Mouse (Mus musculus) CH12.LX (cell line): ENCODE measurements at regions not wholly inside any gene's neighbourhood (a gene's known extent, or its start where the extent isn't known, plus 50 kb on each side); places are given as distances from the start of the nearest gene placed in this dataset.

Source experiments
- DNase-seq: peaks from one replicate; pipeline ENCODE4 v3.0.0-alpha.2; 2013; ENCODE audit errors: extremely low read depth
- H3K27ac ChIP-seq: 2 replicates; pipeline ENCODE4 v1.5.1; 2012; ENCODE audit warnings: low read depth, mild to moderate bottlenecking, control low read depth, moderate library complexity; ENCODE audit not compliant: insufficient read depth
- H3K27me3 ChIP-seq: replicated peaks from 2 replicates; pipeline ENCODE3; 2012; ENCODE audit warnings: inconsistent platforms
- H3K36me3 ChIP-seq, 2 experiments: replicated peaks in 1 of 2; 2 replicates each; pipeline versions ENCODE3 to v1.6.1; 2012; ENCODE audit warnings: inconsistent platforms in 1 of 2, low read length in 1 of 2, mild to moderate bottlenecking in 1 of 2, mixed read lengths in 1 of 2, moderate library complexity in 1 of 2; ENCODE audit not compliant: control insufficient read depth in 1 of 2, insufficient read depth in 1 of 2
- H3K4me1 ChIP-seq, 2 experiments: 2 replicates each; pipeline ENCODE4 v1.6.1; 2012; ENCODE audit warnings: inconsistent platforms in 1 of 2, moderate library complexity in 1 of 2; ENCODE audit not compliant: insufficient read depth in 2 of 2, control insufficient read depth in 1 of 2
- H3K4me2 ChIP-seq: 2 replicates; pipeline ENCODE4 v1.6.1; 2012; ENCODE audit warnings: low read depth, mild to moderate bottlenecking, control low read depth; ENCODE audit not compliant: poor library complexity, insufficient read depth, severe bottlenecking
- H3K4me3 ChIP-seq, 3 experiments: fragments of 150-350 bp in 1 of 3; sonication (generic) in 1 of 3; replicated peaks in 1 of 3; 2 replicates each; pipeline versions ENCODE3 to v1.5.1; 2011 to 2012; ENCODE audit warnings: low read depth in 2 of 3, low read length in 2 of 3, mild to moderate bottlenecking in 2 of 3, moderate library complexity in 2 of 3, control low read depth in 1 of 3, improper control_type of control experiment in 1 of 3, inconsistent platforms in 1 of 3, mixed read lengths in 1 of 3; ENCODE audit not compliant: poor library complexity in 1 of 3
- H3K79me2 ChIP-seq: replicated peaks from 2 replicates; pipeline ENCODE4 v1.6.1; 2012; ENCODE audit warnings: mild to moderate bottlenecking, moderate library complexity; ENCODE audit not compliant: control insufficient read depth, poor library complexity, insufficient read depth, severe bottlenecking; ENCODE audit errors: extremely low read depth
- H3K9ac ChIP-seq: 2 replicates; pipeline ENCODE4 v1.6.1; 2012; ENCODE audit warnings: low read depth, mild to moderate bottlenecking, control low read depth, moderate library complexity; ENCODE audit not compliant: insufficient read depth
- H3K9me3 ChIP-seq: replicated peaks from 2 replicates; pipeline ENCODE3; 2012; ENCODE audit warnings: low read length, inconsistent platforms, mixed read lengths
- BHLHE40 ChIP-seq: IDR thresholded peaks from 2 replicates; pipeline ENCODE4 v1.6.1; 2011; ENCODE audit warnings: mild to moderate bottlenecking, low read depth, low read length, improper control_type of control experiment
- E2F4 ChIP-seq: IDR thresholded peaks from 2 replicates; pipeline ENCODE4 v1.6.1; 2011; ENCODE audit warnings: low read depth, low read length, improper control_type of control experiment; ENCODE audit not compliant: insufficient replicate concordance
- ETS1 ChIP-seq: conservative IDR thresholded peaks from 2 replicates; pipeline ENCODE4 v1.6.1; 2012; ENCODE audit warnings: low read depth, mild to moderate bottlenecking, inconsistent platforms, low read length, improper control_type of control experiment, moderate library complexity
- MAFK ChIP-seq: IDR thresholded peaks from 2 replicates; pipeline ENCODE4 v1.6.1; 2011; ENCODE audit warnings: low read length, improper control_type of control experiment; ENCODE audit not compliant: insufficient replicate concordance
- MAX ChIP-seq: IDR thresholded peaks from 2 replicates; pipeline ENCODE4 v1.6.1; 2011; ENCODE audit warnings: low read length, improper control_type of control experiment
- MYC ChIP-seq: IDR thresholded peaks from 2 replicates; pipeline ENCODE4 v1.6.1; 2011; ENCODE audit warnings: low read depth, mild to moderate bottlenecking, improper control_type of control experiment, low read length
- NELFE ChIP-seq: IDR thresholded peaks from 2 replicates; pipeline ENCODE4 v1.6.1; 2011; ENCODE audit warnings: low read depth, low read length, improper control_type of control experiment
- NRF1 ChIP-seq: IDR thresholded peaks from 2 replicates; pipeline ENCODE4 v1.6.1; 2014; ENCODE audit warnings: low read depth, mild to moderate bottlenecking, inconsistent platforms, low read length, improper control_type of control experiment, moderate library complexity
- RCOR1 ChIP-seq: conservative IDR thresholded peaks from 2 replicates; pipeline ENCODE4 v1.6.1; 2012; ENCODE audit warnings: low read depth, mild to moderate bottlenecking, inconsistent platforms, low read length, improper control_type of control experiment
- SIN3A ChIP-seq: IDR thresholded peaks from 2 replicates; pipeline ENCODE4 v1.6.1; 2012; ENCODE audit warnings: low read length, improper control_type of control experiment, inconsistent platforms
- TCF12 ChIP-seq: IDR thresholded peaks from 2 replicates; pipeline ENCODE4 v1.6.1; 2014; ENCODE audit warnings: low read depth, mild to moderate bottlenecking, inconsistent platforms, low read length, improper control_type of control experiment
- USF2 ChIP-seq: conservative IDR thresholded peaks from 2 replicates; pipeline ENCODE4 v1.6.1; 2011; ENCODE audit warnings: low read depth, low read length, improper control_type of control experiment
- ZKSCAN1 ChIP-seq: IDR thresholded peaks from 2 replicates; pipeline ENCODE4 v1.6.1; 2012; ENCODE audit warnings: low read depth, inconsistent platforms, low read length, improper control_type of control experiment, borderline replicate concordance
- ZMIZ1 ChIP-seq: IDR thresholded peaks from 2 replicates; pipeline ENCODE4 v1.6.1; 2012; ENCODE audit warnings: low read depth, mild to moderate bottlenecking, inconsistent platforms, low read length, improper control_type of control experiment
- ZNF384 ChIP-seq: IDR thresholded peaks from 2 replicates; pipeline ENCODE4 v1.6.1; 2012; ENCODE audit warnings: low read depth, low read length, improper control_type of control experiment, inconsistent platforms
- dilution Hi-C: fragments of 300-500 bp; cut with MboI; formaldehyde crosslinking; loops from 2 replicates; pipeline ENCODE4 v1.14.3; 2020; ENCODE audit warnings: low sequenced_read_pairs; ENCODE audit not compliant: extremely low pct_unique_long_range_greater_than_20kb, extremely low pct_ligation_motif_present
- in situ Hi-C: fragments of 300-500 bp; cut with MboI; formaldehyde crosslinking; loops from 3 replicates; pipeline ENCODE4 v1.14.3; 2019; ENCODE audit warnings: low sequenced_read_pairs, low pct_ligation_motif_present, low pct_unique_long_range_greater_than_20kb, mixed read lengths

GRCm38 (mm10) chr9:61851331-61851730, 63.0 kb downstream of the Rplp1 start:
- H3K4me2 ChIP-seq = no peak overlapping the region
- no peaks in the 10 kb centered on the region for H3K36me3 ChIP-seq
- TF ChIP-seq MAX (no peak), ZNF384 (no peak), MYC (no peak), USF2 (no peak), ETS1 (no peak), ZMIZ1 (no peak), BHLHE40 (no peak), NELFE (no peak)

GRCm38 (mm10) chr9:61848401-61848800, 65.9 kb downstream of the Rplp1 start:
- Histone ChIP-seq H3K36me3 (no peaks in the 10 kb centered on the region), H3K4me3 (no peak overlapping the region), H3K4me1 (peaks cover 0 to 9% of the 10 kb centered on the region in 2 experiments; a peak in 1 of 4 replicates), H3K27me3 (no peaks in the 10 kb centered on the region), H3K27ac (no peak overlapping the region), H3K4me2 (no peak overlapping the region), H3K9me3 (no peaks in the 10 kb centered on the region), H3K9ac (no peak overlapping the region), H3K79me2 (no peaks in the 10 kb centered on the region)
- in situ Hi-C loops = loop anchor here (25.0 kb wide), 1 partner anchor 486 kb away; the partner anchor contains the start of gene Tle3
- no peak for TF ChIP-seq SIN3A
- no peak for TF ChIP-seq USF2
- TF ChIP-seq MAX = no peak
- TF ChIP-seq ZKSCAN1 = no peak
- no peak for TF ChIP-seq MAFK
- no peak for TF ChIP-seq E2F4
- TF ChIP-seq RCOR1 = no peak
- no peak for TF ChIP-seq NRF1
- TF ChIP-seq TCF12 = no peak
- TF ChIP-seq MYC = no peak
- DNase-seq = no peak
- dilution Hi-C loops = no loop called here

More at GRCm38 (mm10) chr9:61851331-61851730, 63.0 kb downstream of the Rplp1 start:
- in situ Hi-C loops = loop anchor here (25.0 kb wide), 1 partner anchor 814 kb away; no protein-coding TSS in a partner anchor
- H3K9me3 ChIP-seq = no peaks in the 10 kb centered on the region
- H3K27ac ChIP-seq = no peak overlapping the region
- H3K4me1 ChIP-seq = peaks cover 0 to 9% of the 10 kb centered on the region in 2 experiments; a peak in 1 of 4 replicates
- DNase-seq = no peak
- H3K27me3 ChIP-seq = no peaks in the 10 kb centered on the region
- no peaks in the 10 kb centered on the region for H3K79me2 ChIP-seq
- dilution Hi-C loops = no loop called here
- H3K4me3 ChIP-seq = no peak overlapping the region
- no peak overlapping the region for H3K9ac ChIP-seq
